Mouse (Mus musculus) midbrain, embryonic 12.5 days (tissue): ENCODE results near the gene Letm1. TPM values are rescaled to one million over a fixed set of nuclear protein-coding genes. Genes with fewer than 3 reads are reported as not detected.

Experiments used
- ATAC-seq: fragments of 200-750 bp; cut with Nextera tagmentation; 2 replicates; pipeline ENCODE4 v1.8.0; 2017; ENCODE audit warnings: low read depth, moderate TSS enrichment, moderate library complexity; ENCODE audit not compliant: low FRiP score
- H3K27ac ChIP-seq: fragments of 300-500 bp; sonication (generic); replicated peaks from 2 replicates; pipeline ENCODE4 v1.5.1; 2016; ENCODE audit warnings: mild to moderate bottlenecking
- H3K27me3 ChIP-seq: fragments of 300-500 bp; sonication (generic); 2 replicates; pipeline ENCODE4 v1.6.1; 2016; ENCODE audit warnings: mild to moderate bottlenecking
- H3K36me3 ChIP-seq: fragments of 300-500 bp; sonication (generic); 2 replicates; pipeline ENCODE4 v1.6.1; 2016
- H3K4me1 ChIP-seq: fragments of 300-500 bp; sonication (generic); 2 replicates; pipeline ENCODE4 v1.6.1; 2016
- H3K4me2 ChIP-seq: fragments of 300-500 bp; sonication (generic); replicated peaks from 2 replicates; pipeline ENCODE4 v1.6.1; 2016; ENCODE audit warnings: mild to moderate bottlenecking, moderate library complexity
- H3K4me3 ChIP-seq: fragments of 300-500 bp; sonication (generic); 2 replicates; pipeline ENCODE4 v1.5.1; 2016; ENCODE audit warnings: mild to moderate bottlenecking
- H3K9ac ChIP-seq: fragments of 300-500 bp; sonication (generic); replicated peaks from 2 replicates; pipeline ENCODE4 v1.6.1; 2016; ENCODE audit warnings: mild to moderate bottlenecking, moderate library complexity
- H3K9me3 ChIP-seq: fragments of 300-500 bp; sonication (generic); 2 replicates; pipeline ENCODE4 v1.6.1; 2016; ENCODE audit warnings: mild to moderate bottlenecking
- WGBS: fragments of 180-500 bp; shearing (Covaris S2); methylation state at CpG from one replicate; pipeline ENCODE4 v1.1.7; 2016; 5-methylcytosine and 5-hydroxymethylcytosine counted together
- polyA plus RNA-seq: library from polyadenylated mRNA; unstranded; fragments of >200 nt; fragmentation: Nextera tagmentation; extraction: Ambion mirVana; gene quantifications from 2 replicates; pipeline ENCODE4 v1.2.1, GENCODE M21; 2016

Gene Letm1
- polyA plus RNA-seq, 1 experiment from 2014 or later: 54.2 TPM

DNA sequence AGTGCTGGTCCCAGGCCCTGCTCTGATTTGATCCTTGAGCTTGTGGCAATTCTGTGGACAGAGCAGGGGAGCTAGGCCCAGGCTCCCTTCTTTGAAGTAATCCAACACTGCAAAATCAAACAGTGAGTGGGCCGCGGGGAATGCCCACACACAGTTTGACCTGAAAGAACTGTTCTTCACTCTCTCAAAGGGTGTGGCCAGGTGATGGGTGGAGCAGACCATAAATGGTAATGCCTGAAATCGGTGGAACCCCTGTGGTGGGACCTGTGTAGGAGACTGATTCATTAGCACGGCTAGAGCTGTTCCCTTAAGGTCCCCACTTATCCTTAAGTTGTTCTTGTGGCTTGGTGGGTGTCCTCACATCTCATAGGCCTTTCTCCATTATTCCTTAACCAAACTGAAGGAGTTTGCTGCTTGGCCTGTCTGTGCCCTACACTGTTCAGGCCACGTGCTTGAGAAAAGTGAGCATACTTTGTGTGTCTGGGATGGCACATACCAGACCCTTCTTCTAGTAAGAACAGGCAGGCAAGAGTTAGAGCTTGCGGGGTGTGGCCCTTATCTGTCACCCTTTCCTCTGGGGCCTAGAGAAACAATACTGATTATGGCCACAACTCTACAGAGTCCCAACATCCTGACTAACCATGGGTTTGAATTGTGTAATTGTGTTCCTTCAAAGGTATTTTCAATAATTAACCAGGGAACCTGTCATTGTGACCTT, 33.5 kb upstream of the Letm1 start:
- no peak overlapping the region for H3K9ac ChIP-seq
- no peak overlapping the region for H3K4me3 ChIP-seq
- no peak for ATAC-seq
- 86% methylated on average over 6 of the region's 6 CpGs for WGBS
- H3K4me1 ChIP-seq: peaks cover 19% of the 10 kb centered on the region
- H3K27ac ChIP-seq: no peak overlapping the region
- H3K27me3 ChIP-seq: no peaks in the 10 kb centered on the region
- H3K9me3 ChIP-seq: no peaks in the 10 kb centered on the region
- H3K4me2 ChIP-seq: no peak overlapping the region
- no peaks in the 10 kb centered on the region for H3K36me3 ChIP-seq

DNA sequence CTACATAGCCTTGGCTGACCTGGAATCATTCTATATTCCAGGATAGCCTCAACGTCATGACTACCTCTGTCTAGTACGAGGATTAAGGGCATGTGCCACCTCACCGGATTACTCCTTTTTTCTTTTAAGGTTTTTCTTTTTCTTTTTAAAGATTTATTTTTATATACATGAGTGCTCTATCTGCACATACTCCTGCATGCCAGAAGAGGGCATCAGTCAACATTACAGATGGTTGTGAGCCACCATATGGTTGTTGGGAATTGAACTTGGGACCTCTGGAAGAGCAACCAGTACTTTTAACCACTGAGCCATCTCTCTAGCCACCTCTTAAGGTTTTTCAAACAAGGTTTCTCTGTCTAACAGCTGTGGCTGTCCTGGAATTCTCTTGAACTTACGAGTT, 28.9 kb upstream of the Letm1 start:
- H3K27me3 ChIP-seq: no peaks in the 10 kb centered on the region
- no peak overlapping the region for H3K27ac ChIP-seq
- no peak overlapping the region for H3K4me3 ChIP-seq
- ATAC-seq: no peak
- H3K4me2 ChIP-seq: no peak overlapping the region
- no peaks in the 10 kb centered on the region for H3K9me3 ChIP-seq
- WGBS: 90% methylated on average over 4 of the region's 4 CpGs
- H3K4me1 ChIP-seq: no peaks in the 10 kb centered on the region
- no peak overlapping the region for H3K9ac ChIP-seq
- no peaks in the 10 kb centered on the region for H3K36me3 ChIP-seq

- Histone ChIP-seq H3K4me1 (no peaks in the 10 kb centered on the region), H3K36me3 (no peaks in the 10 kb centered on the region), H3K27ac (no peak overlapping the region), H3K27me3 (no peaks in the 10 kb centered on the region), H3K9ac (no peak overlapping the region), H3K4me3 (no peak overlapping the region), H3K4me2 (no peak overlapping the region), H3K9me3 (peaks cover 12% of the 10 kb centered on the region)
- no peak for ATAC-seq
- WGBS: 83% methylated on average over 2 of the region's 2 CpGs
Measured at GRCm38 (mm10) chr5:33803337-33803736, 20.7 kb upstream of the Letm1 start.

DNA sequence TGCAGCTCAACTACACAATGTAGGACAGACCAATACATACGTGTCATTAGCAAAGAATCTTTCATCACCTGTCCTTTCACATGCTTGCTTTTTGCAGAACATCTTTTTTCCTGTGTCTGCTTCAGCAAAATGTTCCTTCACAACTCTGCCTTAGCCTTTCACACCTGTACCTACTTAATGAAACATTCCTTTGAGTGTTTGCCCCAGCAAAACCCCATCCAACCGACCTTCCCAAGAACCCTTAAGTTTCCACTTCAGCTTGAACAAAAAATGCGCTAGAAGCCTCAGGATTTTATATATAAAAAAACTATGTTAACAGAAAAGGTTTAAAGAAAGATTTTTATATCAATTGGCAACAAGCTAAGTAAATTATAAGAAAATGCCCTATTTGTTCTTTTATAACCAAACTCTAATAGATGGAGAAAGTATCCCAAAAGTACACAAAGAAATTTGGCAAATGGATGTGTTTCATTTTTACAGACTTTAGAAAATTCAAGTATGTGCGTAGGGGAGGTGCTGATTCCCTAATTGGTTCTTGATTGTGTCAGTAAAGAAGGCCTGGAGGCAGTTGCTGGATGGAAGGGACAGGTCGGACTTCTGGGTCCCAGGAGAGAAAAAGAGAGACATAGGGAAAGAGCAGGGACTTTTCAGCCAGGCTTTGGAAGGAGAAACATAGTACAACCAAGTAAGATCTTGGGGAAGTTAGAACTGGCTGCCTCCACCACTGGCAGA, 9.5 kb upstream of the Letm1 start:
- no peaks in the 10 kb centered on the region for H3K9me3 ChIP-seq
- H3K4me2 ChIP-seq: no peak overlapping the region
- no peak overlapping the region for H3K4me3 ChIP-seq
- no peaks in the 10 kb centered on the region for H3K4me1 ChIP-seq
- WGBS: 82% methylated on average over 5 of the region's 5 CpGs
- no peak for ATAC-seq
- no peak overlapping the region for H3K27ac ChIP-seq
- H3K36me3 ChIP-seq: no peaks in the 10 kb centered on the region
- H3K27me3 ChIP-seq: no peaks in the 10 kb centered on the region
- H3K9ac ChIP-seq: no peak overlapping the region

DNA sequence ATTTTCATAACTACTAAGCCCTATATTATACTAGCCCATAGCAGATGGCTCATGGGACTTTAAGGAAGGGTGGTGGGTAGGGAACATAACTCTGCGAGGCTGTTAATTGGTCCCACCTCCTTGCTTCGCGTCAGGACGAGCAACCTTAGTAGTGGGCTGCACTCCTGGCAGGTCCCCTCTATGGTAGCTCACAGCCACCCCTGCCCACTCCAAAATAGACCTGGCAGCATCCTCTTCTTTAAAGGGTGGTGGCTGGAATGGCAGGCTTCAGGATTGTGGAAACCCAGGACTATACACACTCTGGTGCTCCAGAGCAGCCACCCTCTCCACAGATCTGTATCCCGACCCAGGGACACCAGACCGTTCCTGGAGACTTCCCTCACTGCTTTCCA, 378 bp upstream of the Letm1 start:
- H3K4me1 ChIP-seq: peaks cover 20% of the 10 kb centered on the region
- no peaks in the 10 kb centered on the region for H3K27me3 ChIP-seq
- peaks cover 3% of the 10 kb centered on the region; the same call in 1 of the 2 replicates for H3K36me3 ChIP-seq
- peak overlapping the region; percentile 76 for H3K4me3 ChIP-seq
- peak overlapping the region; percentile 87 for H3K4me2 ChIP-seq
- peak overlapping the region; percentile 35; the same call in 1 of the 2 replicates for H3K27ac ChIP-seq
- peak overlapping the region; percentile 89 for H3K9ac ChIP-seq
- ATAC-seq: peak; percentile 78
- no peaks in the 10 kb centered on the region for H3K9me3 ChIP-seq
- 13% methylated on average over 6 of the region's 6 CpGs for WGBS

DNA sequence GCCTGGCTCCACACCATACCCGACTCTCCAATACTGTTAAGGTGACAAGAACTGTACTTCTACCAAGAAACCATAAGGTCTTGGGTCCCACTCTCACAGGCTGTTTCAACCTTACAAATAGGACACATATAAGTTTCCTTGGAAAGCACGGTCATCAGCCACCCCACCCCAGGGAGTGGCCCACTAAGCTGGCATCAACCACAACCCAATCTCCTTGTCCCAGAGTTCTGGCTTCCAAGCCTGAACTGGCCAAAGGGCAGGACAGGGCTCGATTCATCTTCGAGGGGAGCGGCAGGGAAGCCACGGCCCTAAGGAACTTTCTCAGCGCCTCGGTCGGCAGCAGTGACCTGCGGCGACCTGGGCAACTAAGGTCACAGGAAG, 663 bp downstream of the Letm1 start:
- 7% methylated on average over 11 of the region's 11 CpGs for WGBS
- no peak for ATAC-seq
- Histone ChIP-seq H3K27me3 (no peaks in the 10 kb centered on the region), H3K27ac (peak overlapping the region; percentile 90), H3K36me3 (peaks cover 13% of the 10 kb centered on the region), H3K4me3 (peak overlapping the region; percentile 76), H3K4me1 (peaks cover 20% of the 10 kb centered on the region), H3K9me3 (no peaks in the 10 kb centered on the region), H3K9ac (peak overlapping the region; percentile 89), H3K4me2 (peak overlapping the region; percentile 87)

- H3K36me3 ChIP-seq: peaks cover 32% of the 10 kb centered on the region
- no peaks in the 10 kb centered on the region for H3K27me3 ChIP-seq
- H3K4me1 ChIP-seq: peaks cover 15% of the 10 kb centered on the region
- no peaks in the 10 kb centered on the region for H3K9me3 ChIP-seq
- ATAC-seq: no peak
- no peak overlapping the region for H3K4me2 ChIP-seq
- H3K27ac ChIP-seq: no peak overlapping the region
- no peak overlapping the region for H3K9ac ChIP-seq
- no peak overlapping the region for H3K4me3 ChIP-seq
Measured at GRCm38 (mm10) chr5:33777195-33777594, 5.4 kb downstream of the Letm1 start.

DNA sequence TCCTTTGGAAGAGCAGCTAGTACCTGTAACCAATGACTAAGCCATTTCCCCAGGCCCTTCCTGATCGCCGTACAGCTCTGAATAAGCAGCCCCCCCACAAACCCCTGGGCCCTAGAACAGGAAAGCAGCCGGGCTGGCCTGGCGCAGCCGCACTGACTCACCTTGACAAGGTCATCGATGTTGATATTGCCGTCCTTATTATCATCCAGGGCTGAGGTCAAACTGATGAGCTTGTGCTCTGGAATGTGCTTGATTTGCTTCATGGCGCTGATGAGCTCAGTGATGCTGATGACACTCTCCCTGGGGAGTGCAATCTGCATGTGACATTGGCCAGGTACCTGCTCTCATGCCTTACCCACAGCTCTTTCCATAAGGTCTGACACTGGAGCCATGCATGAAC, 39.1 kb downstream of the Letm1 start:
- no peak for ATAC-seq
- no peak overlapping the region for H3K27ac ChIP-seq
- WGBS: 95% methylated on average over 8 of the region's 8 CpGs
- H3K9ac ChIP-seq: no peak overlapping the region
- H3K4me3 ChIP-seq: no peak overlapping the region
- H3K4me1 ChIP-seq: no peaks in the 10 kb centered on the region
- no peaks in the 10 kb centered on the region for H3K27me3 ChIP-seq
- no peak overlapping the region for H3K4me2 ChIP-seq
- peaks cover 77% of the 10 kb centered on the region for H3K36me3 ChIP-seq
- H3K9me3 ChIP-seq: no peaks in the 10 kb centered on the region

- Histone ChIP-seq H3K9ac (no peak overlapping the region), H3K9me3 (no peaks in the 10 kb centered on the region), H3K4me1 (no peaks in the 10 kb centered on the region), H3K27me3 (no peaks in the 10 kb centered on the region), H3K27ac (no peak overlapping the region), H3K36me3 (peaks cover 62% of the 10 kb centered on the region), H3K4me3 (no peak overlapping the region), H3K4me2 (no peak overlapping the region)
- no peak for ATAC-seq
- WGBS: 89% methylated on average over 4 of the region's 4 CpGs
Measured at GRCm38 (mm10) chr5:33740548-33740947, 42.1 kb downstream of the Letm1 start.

- no peak for ATAC-seq
- H3K9me3 ChIP-seq: no peaks in the 10 kb centered on the region
- 0 out of 2 replicates have a peak, but pooled peaks cover 3% of the 10 kb centered on the region for H3K4me1 ChIP-seq
- H3K27me3 ChIP-seq: no peaks in the 10 kb centered on the region
- no peak overlapping the region; the same call in 1 of the 2 replicates for H3K27ac ChIP-seq
- no peak overlapping the region for H3K9ac ChIP-seq
- H3K36me3 ChIP-seq: peaks cover 62% of the 10 kb centered on the region
- H3K4me3 ChIP-seq: no peak overlapping the region
- H3K4me2 ChIP-seq: no peak overlapping the region
Measured at GRCm38 (mm10) chr5:33738341-33738740, 44.3 kb downstream of the Letm1 start.

DNA sequence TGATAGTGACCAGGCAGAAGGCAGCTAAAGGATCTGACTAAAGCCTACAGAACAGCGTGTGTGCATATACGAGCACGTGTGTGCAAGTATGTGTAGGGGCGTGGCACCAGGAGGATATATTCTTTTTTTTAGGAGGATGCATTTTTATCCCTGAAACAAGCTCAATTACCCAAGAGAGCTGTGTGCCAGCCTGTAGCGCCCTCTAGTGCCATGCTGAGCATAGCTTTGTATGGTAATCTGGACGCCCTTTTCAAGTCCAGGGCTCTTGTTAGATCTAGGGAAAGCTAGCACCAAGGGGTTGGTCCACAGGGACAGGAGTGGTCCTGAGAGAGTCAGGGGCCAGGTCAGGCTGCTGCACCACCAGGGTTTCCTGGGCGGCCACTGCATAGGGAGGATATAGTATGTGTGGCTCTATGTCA, 44.7 kb downstream of the Letm1 start:
- Histone ChIP-seq H3K36me3 (peaks cover 62% of the 10 kb centered on the region), H3K4me1 (0 out of 2 replicates have a peak, but pooled peaks cover 3% of the 10 kb centered on the region), H3K9me3 (no peaks in the 10 kb centered on the region), H3K4me2 (no peak overlapping the region), H3K4me3 (no peak overlapping the region), H3K27me3 (0 out of 2 replicates have a peak, but pooled peaks cover under 1% of the 10 kb centered on the region), H3K9ac (no peak overlapping the region), H3K27ac (no peak overlapping the region; the same call in 1 of the 2 replicates)
- ATAC-seq: peak; percentile 19; the same call in 1 of the 2 replicates
- WGBS: 22% methylated on average over 7 of the region's 7 CpGs

DNA sequence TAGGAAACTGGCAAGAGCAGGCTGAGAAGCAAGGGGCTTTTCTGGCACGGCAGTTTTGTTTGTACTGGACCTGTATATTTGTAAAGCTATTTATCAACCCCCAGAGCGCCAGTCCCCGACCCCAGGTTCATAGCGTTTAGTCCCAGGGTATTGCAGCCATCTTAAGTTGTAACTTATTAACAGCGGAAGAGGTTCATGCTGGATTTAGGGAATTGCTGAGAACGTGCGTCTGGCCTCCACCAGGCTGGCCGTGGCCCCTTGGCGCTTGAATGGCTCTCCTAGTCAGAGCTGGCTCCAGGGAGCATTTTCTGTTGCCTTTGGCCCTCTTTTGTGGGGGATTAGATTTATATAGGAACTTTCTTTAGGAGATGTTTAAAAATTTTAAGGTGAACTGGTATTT, 46.4 kb downstream of the Letm1 start:
- Histone ChIP-seq H3K4me2 (no peak overlapping the region), H3K36me3 (peaks cover 62% of the 10 kb centered on the region), H3K9me3 (no peaks in the 10 kb centered on the region), H3K27me3 (peaks cover 15% of the 10 kb centered on the region; the same call in 1 of the 2 replicates), H3K4me1 (0 out of 2 replicates have a peak, but pooled peaks cover 3% of the 10 kb centered on the region), H3K27ac (no peak overlapping the region), H3K9ac (no peak overlapping the region), H3K4me3 (no peak overlapping the region)
- no peak for ATAC-seq
- WGBS: 79% methylated on average over 9 of the region's 9 CpGs
